ENCODE assay signal across 8 mouse cellular contexts in the genomic region with DNA sequence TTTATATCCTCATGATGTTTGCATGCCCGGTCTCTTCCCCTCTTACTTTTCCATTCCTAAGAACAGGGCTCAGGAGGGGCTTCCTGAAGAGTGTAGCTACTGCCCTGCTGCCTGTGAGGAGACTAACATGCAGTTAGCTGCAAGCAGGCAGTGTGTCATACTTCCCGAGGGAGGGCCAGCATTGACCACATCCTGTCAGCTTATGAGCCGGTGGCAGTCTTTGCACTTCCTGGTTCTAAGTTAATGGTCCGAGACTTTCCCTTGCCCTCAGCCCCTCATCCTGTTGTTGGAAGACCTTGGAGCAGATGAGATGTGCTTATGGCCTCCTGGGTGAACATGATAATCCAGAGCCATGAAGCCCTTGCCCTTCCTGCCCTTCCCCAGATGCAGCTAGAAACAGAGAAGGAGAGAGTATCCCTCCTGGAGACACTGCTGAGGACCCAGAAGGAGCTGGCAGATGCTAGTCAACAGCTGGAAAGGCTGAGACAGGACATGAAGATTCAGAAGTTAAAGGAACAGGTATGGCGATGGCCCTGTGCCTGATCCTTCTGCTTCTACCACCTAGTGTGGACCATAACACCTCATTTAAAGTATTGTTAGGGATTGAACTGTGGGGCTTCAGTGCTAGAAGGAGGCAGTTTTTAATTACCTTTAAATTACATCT. TPM values are rescaled to one million over a fixed set of nuclear protein-coding genes. Genes with fewer than 3 reads are reported as not detected.
DNase-seq lines count a peak whose midpoint lies in the region; ATAC-seq and TF ChIP-seq lines count a peak whose summit lies in the region.
"Had no signal": no experiment of that assay in that cellular context is flagged by ENCODE, and none has a peak within 500 bp of the region (broad histone marks: within the 10 kb centered on the region; RNA-seq: fewer than 3 reads in every experiment).

No protein-coding gene starts in this region.

- no peaks in the 10 kb centered on the region for H3K9me3 ChIP-seq in liver, postnatal 0 days (ENCODE audit: low read length)

- peak; percentile 54 for DNase-seq in adrenal gland, postnatal 14 days
- DNase-seq in heart, postnatal 10 days: peak; percentile 54 to 60
- peak; percentile 65 for DNase-seq in liver, postnatal 0 days
- DNase-seq in spleen, postnatal 4 days (ENCODE audit: low spot score in 2 of 2): peak; percentile 55 to 74
- DNase-seq in yolk sac, embryonic 10.5 days (ENCODE audit: low spot score): no peak
- no peak for DNase-seq in layer of hippocampus, adult 2 months (ENCODE audit: low spot score in 2 of 2)
- DNase-seq in ovary, postnatal 14 days (ENCODE audit: low spot score): no peak

- no peak overlapping the region for H3K9ac ChIP-seq in liver, postnatal 0 days (replicated peaks)

- peak overlapping the region; percentile 59 for H3K4me2 ChIP-seq in liver, postnatal 0 days (ENCODE audit: low read depth, low read length)

- no peaks in the 10 kb centered on the region for H3K4me1 ChIP-seq in liver, postnatal 0 days (ENCODE audit: insufficient read depth)

- peak; percentile 81 for ATAC-seq in liver, postnatal 0 days

- H3K36me3 ChIP-seq in liver, postnatal 0 days (replicated peaks; ENCODE audit: insufficient read depth, low read length): peaks cover 50% of the 10 kb centered on the region

- intact Hi-C loops in heart, postnatal 10 days (cut with DNase I): no loop called here

- no peak for TF ChIP-seq EP300 in liver, postnatal 0 days (IDR thresholded peaks at IDR 0.05; ENCODE audit: low read depth)

- H3K27ac ChIP-seq in liver, postnatal 0 days (ENCODE audit: low read depth): peak overlapping the region; percentile 72
- no peak overlapping the region for H3K27ac ChIP-seq in layer of hippocampus, adult 2 months

- no peaks in the 10 kb centered on the region for H3K27me3 ChIP-seq in liver, postnatal 0 days (ENCODE audit: insufficient read depth, low read length)

- WGBS in liver, postnatal 0 days (ENCODE audit: insufficient replicate concordance): 39% methylated on average over 5 of the region's 5 CpGs

- TF ChIP-seq CTCF in liver, postnatal 0 days (IDR thresholded peaks at IDR 0.05; ENCODE audit: low read depth): no peak
- TF ChIP-seq CTCF in layer of hippocampus, adult 2 months (conservative IDR thresholded peaks at IDR 0.05): no peak

- H3K4me3 ChIP-seq in liver, postnatal 0 days (ENCODE audit: low read depth, low read length): peak overlapping the region; percentile 25; the same call in 1 of the 2 replicates
- no peak overlapping the region for H3K4me3 ChIP-seq in layer of hippocampus, adult 2 months

RNA-seq across cellular contexts. Expression of a gene that starts 23.2 kb away (rescaled TPM):
- 13.1 and 14.9 TPM in 2 replicates for total RNA-seq in adrenal gland, postnatal 14 days (2021)
- 10 to 100 TPM in 1 of 2 experiments, 1 to 10 TPM in 1; 8.8 to 11.1 TPM for total RNA-seq in heart, postnatal 10 days (2021)
- 3.1 and 5.0 TPM in 2 replicates for polyA plus RNA-seq in liver, postnatal 0 days (2015; fragmentation: Nextera tagmentation; extraction: Ambion mirVana)
- total RNA-seq in layer of hippocampus, adult 2 months (2021): 10 to 100 TPM; 19.0 to 21.0 TPM

RNA-seq across cellular contexts. Expression of a gene that starts 28.3 kb away (rescaled TPM):
- 2.9 and 4.0 TPM in 2 replicates for total RNA-seq in adrenal gland, postnatal 14 days (2021)
- under 1 TPM; 0.27 to 0.74 TPM for total RNA-seq in heart, postnatal 10 days (2021)
- 0.64 and 0.90 TPM in 2 replicates for polyA plus RNA-seq in liver, postnatal 0 days (2015; fragmentation: Nextera tagmentation; extraction: Ambion mirVana)
- 1 to 10 TPM; 2.9 to 4.1 TPM for total RNA-seq in layer of hippocampus, adult 2 months (2021)

RNA-seq across cellular contexts. Expression of a gene that starts 28.4 kb away (rescaled TPM):
- 179 and 180 TPM in 2 replicates for total RNA-seq in adrenal gland, postnatal 14 days (2021)
- 10 to 100 TPM; 80.4 to 94.0 TPM for total RNA-seq in heart, postnatal 10 days (2021)
- polyA plus RNA-seq in liver, postnatal 0 days (2015; fragmentation: Nextera tagmentation; extraction: Ambion mirVana): 64.5 and 64.8 TPM in 2 replicates
- 100 to 1,000 TPM; 195 to 213 TPM for total RNA-seq in layer of hippocampus, adult 2 months (2021)

RNA-seq across cellular contexts. Expression of a gene that starts 34.3 kb away (rescaled TPM):
- 1.1 and 1.8 TPM in 2 replicates for total RNA-seq in adrenal gland, postnatal 14 days (2021)
- not detected for total RNA-seq in heart, postnatal 10 days (2021)
- not detected in 2 replicates for polyA plus RNA-seq in liver, postnatal 0 days (2015; fragmentation: Nextera tagmentation; extraction: Ambion mirVana)
- under 1 TPM in 1 of 2 experiments, not detected in 1; 0.15 TPM for total RNA-seq in layer of hippocampus, adult 2 months (2021)

RNA-seq across cellular contexts. Expression of a gene that starts 38.9 kb away (rescaled TPM):
- not detected in 2 replicates for total RNA-seq in adrenal gland, postnatal 14 days (2021)
- total RNA-seq in heart, postnatal 10 days (2021): not detected
- not detected in 2 replicates for polyA plus RNA-seq in liver, postnatal 0 days (2015; fragmentation: Nextera tagmentation; extraction: Ambion mirVana)
- total RNA-seq in layer of hippocampus, adult 2 months (2021): not detected
- polyA plus RNA-seq: neural tube, embryonic 14.5 days had no signal

Comparison
In these comparisons a context has a peak if more than half of its experiments do, and no peak if none do; other contexts are left out.
1. DNase-seq: peak in adrenal gland, postnatal 14 days (single experiment), heart, postnatal 10 days (2 of 2), liver, postnatal 0 days (single experiment) and spleen, postnatal 4 days (2 of 2); none in yolk sac, embryonic 10.5 days (single experiment), layer of hippocampus, adult 2 months (0 of 2) and ovary, postnatal 14 days (single experiment).